Mouse (Mus musculus) induced T-regulatory cell, adult 2 months (primary cell): Measurements from ENCODE around the gene Cfap46.

Experiments
- DNase-seq: peaks from one replicate; pipeline ENCODE4 v3.0.0-alpha.2; 2012; ENCODE audit warnings: low read depth

Gene Cfap46

DNA sequence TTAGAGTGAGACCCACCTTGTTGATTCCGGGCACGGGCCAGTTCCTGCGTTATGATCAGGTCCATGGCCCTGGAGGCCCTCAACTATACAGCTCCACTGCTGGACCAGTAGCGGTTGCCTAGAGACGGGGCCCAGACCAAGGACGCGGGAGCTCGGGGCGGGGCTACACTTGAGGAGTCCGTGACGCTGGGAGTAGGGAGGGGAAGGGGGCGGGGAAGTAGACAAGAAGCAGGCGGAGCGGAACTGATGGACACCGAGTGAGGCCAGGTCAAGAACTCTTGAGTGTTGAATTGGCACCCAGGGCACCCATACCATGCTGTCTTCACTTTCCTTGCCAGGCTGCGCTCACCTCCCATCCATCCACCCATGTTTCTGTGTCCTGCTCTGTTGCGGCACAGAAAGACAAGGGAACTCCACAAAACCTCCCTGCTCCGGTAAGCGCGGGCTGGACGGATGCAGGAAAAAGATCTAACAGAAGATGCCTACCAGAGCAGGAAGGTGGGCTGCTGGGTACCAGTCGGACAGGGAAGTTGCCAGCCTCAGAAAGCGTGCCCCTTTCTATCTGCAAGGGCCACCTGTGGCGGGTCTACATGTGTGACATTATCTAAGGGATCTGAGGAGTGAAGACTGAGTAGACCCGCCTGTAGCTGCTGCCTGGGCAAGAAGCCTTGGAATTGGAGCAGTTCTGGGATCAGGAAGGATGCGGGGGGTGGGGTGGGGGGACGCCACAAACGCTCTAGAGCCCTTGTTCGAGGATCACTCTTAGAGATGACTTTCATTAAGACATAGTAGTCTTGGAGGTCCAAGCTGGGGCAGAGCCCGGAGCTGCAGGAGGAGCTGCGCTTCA lies at the start of gene Cfap46:
Gene Cfap46, minus strand, starts transcription at position 112 of the 847 bp plus-strand sequence.
- DNase-seq, result peak; percentile 86

DNA sequence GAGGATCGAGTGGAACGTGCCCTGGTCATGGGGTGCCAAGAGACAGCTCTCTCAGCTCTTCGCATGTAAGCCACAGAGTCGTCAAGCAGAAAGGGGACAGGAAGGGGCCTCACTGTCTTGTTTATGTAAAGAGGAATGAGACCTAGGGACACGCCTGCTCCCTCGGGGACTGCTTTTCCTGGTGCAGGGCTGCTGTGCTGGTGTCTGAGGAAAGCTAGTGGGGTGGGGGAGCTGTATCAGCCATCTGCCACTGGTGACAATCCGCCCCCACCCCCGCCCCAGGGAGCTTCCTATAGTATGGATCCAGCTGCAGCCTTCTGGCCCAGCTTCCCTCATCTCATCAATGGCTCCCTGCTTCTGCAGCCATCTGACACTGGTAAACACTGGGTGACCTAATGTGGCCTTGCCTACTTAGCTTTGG lies 47.7 kb upstream of the Cfap46 start:
- DNase-seq, result no peak

DNA sequence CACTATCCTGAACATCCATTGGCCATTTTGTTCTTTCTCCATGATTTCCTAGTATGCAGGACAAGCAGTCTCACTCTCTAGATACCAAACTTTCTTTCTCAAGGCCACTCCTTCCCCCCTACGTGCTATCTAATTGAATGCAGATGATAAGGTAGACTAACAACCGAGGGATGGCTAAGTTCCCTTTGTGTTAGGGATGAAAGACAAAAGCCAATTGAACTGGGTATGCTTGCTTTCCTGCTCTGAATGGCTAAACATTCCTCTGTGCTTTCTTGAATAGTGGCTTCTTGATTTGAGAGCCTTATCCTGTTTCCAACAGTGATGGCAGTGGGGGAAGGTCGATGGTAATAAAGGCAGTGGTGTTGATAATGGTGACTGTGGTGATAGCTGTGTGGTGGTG lies 43.5 kb upstream of the Cfap46 start:
- DNase-seq, result no peak

DNA sequence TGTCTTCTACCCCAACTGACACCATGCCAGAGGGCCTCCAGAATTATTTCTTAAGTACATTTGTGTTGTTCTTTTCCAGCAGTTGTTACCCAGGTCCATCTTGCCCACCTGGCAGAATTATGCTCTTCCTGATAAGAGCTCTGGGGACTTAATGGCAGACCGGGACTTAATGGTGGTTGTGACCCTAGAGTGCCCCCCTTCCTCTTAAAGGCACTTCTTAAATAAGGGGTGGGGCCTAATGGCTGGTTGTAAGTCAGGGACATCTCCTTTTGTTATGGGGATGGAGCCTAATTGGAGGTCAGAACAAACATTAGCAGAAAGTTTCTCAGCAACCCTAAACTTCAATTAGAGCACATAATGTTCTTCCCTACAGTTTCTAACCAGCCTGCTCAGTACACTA lies 42.0 kb upstream of the Cfap46 start:
- DNase-seq, result no peak

DNA sequence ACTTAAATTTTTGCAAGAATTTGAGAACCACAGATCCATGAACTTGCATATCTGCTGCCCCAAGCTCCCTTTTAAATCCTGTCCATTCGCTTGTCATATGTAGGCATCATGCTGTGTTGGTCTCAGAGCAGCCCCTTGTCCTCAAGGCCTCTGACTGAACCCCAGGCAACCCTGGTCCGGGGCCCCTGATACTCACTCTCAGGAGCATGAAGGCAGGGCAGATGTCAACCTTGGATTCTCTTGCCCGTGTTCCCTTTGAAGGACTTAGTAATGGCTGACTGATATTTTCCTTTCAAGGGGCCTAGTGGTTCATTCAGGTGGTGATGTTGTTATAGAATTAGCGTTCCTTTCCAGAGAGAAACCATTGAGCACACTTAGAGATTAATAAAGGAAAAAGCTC lies 40.4 kb upstream of the Cfap46 start:
- no peak for DNase-seq

DNA sequence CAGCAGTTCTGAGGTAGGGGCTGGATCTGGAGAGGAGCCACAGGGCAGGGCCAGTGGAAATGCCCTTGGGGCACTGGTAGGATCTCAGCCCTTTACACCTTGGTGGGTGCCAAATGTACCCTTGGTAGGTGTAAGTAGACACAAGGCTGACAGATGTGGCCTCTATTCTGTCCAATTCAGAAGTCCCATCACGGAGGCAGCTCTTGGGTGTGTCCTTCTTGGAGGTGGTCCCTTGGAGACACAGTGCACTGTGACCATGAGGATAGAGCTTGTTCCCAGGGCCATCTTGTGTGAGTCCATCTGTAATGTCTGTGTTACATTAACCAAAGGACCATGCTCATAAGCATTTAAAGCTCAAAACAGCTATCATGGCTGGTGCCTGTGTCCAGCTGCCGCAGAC lies 37.6 kb upstream of the Cfap46 start:
- DNase-seq, result no peak

DNA sequence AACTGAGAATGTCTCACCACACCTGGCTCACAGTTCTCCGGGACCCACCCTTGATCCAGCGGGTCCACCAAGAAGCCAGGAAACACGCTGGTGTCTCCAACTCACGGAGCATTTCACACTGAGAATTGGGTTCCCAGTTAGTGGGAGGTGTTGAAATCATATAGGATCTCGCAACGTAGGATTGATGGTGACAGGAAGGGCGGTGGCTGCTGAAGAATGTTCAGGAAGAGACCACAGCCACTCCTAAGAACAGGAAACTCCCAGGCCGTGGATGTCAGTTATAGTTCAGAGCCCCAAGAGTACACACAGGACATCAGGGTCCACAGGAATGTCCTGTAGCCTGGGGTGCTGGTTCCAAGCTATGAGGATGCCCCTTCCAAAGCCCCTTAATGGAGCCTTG lies 34.2 kb upstream of the Cfap46 start:
- no peak for DNase-seq

DNA sequence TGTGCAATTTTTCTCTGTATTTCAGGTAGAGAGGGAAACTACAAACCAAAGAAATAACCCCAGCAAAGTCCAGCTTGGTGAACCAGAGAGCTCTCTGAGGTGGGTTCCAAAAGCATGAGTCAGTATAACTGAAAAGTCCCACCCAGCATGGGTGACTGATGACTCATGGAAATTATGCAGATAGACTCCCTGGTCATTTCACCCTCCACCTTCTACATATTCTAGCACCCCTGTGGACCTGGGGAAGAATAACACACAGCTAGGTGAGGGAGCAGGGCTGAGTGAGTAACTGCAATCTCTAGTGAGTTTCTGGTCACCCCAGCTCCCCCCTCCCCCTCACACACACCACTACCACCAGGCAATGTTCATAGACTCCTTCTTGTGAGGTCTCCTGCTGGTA lies 28.2 kb upstream of the Cfap46 start:
- no peak for DNase-seq

DNA sequence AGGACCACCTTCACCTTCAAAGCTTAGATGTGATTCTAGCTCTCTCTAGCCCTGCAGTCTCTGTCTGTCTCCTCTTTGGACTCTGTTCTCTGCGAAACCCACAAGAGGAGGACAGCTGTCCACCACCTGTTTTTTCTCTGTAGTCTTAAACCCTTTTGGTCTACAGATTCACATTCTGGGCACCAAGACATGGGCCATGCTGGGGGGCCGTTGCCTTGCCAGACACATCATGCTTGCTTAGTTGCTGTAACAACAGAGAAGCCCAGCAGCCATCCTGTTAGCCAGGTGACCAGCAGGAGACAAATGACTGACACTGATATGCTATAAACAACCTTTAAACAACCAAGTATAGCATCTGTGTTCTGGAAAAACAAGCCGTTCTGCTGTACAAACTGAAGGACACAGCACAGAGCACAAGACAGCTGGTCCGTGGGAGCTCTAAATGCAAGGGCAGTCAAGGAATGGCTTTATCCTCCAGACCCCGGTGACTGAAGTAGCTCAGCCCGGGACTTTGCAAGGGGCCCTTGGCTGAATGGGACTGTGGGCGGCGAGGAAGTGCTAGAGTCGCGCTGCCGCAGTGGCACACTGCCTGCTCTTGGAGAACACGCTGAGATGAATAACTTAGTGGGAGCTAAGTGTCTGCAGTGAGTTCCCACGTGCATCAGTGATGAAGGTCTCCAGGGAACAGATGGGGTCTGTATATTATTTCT lies 22.9 kb upstream of the Cfap46 start:
- no peak for DNase-seq

DNA sequence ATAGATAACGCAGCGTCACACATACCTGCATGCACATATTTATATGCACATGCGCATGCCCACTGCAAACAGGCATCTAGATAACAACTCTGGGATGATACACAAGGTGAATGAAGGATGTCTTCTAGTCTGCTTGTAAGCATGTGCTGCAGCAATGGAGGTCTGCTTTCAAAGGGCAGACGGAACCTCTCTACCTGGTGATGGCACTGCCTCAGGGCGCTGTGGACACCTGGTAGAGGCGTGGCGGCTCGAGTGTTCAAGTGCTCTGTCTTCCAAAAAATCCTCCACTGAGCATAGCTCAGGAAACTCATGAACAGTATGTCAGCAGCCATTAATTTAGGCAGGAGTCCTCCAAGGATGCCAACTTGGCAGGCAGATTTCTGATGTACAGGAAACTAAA lies 22.2 kb upstream of the Cfap46 start:
- no peak for DNase-seq

DNA sequence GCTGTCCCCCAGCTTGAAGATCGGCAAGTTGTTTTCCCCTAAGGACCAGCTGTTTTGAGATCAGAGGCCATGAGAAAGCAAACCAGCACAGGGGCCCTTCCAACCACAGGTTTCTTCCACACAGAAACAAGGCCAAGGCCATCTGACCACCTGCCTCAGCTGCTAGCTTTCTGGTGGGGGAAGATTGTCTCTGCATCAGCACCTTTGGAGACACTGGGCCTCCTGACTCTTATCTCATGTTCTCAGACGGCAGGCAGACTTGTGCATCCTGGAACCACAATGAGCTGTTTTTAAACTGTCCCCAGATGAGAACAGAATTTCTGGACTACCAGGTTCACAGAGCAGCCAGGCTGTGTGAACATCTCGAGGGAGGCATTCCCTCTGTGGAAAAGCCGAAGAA lies 21.5 kb upstream of the Cfap46 start:
- no peak for DNase-seq

DNA sequence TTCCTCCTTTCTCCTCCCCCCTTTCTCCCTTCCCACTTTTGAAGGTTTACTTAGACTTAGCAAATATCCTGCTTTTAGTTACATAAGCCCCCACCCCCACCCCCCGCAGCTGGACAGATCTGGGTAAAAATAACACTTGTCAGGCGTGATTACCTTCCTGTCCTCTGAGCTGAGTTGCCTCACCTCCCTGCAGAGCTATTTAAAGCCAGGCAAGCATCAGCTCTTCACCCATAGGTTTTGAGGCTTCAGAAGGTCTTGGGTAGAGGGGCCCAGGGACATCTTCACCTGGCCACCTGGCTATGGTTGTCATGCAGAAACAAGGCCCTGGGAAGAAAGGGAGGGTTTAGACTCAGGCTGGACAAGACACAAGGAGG lies 20.2 kb upstream of the Cfap46 start:
- DNase-seq, result no peak

DNA sequence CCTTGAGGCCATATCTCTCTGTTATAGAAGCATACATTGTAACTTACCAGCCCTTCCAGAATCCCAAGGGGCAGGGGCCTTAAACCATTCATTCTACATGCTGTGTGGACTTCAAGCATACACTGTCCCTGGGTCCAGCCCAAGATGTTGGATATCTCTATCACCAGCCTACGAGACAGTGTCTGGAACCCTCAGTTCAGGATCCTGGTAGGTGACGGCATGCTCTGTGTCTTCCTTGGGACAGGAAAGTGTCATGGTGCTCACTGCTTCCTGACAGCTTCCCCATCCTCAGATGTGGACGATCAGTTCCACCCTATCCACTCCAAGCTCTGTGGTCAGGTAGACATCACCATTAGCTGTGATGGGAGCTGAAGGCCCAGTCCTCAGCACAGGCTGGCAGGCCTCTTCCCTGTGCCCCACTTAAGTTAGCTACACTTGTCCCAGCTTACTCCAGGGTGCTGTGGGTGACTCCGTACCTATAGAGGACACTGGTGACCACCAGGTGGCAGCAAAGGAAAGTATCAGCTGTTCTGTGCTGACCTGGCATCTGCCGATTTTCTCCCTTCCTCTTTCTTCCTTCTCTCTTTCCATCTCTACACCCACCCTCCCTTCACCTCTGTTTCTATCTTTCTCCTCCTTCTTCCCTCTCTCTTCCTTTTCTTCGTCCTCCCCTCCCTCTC lies 19.7 kb upstream of the Cfap46 start:
- peak; percentile 71 for DNase-seq

DNA sequence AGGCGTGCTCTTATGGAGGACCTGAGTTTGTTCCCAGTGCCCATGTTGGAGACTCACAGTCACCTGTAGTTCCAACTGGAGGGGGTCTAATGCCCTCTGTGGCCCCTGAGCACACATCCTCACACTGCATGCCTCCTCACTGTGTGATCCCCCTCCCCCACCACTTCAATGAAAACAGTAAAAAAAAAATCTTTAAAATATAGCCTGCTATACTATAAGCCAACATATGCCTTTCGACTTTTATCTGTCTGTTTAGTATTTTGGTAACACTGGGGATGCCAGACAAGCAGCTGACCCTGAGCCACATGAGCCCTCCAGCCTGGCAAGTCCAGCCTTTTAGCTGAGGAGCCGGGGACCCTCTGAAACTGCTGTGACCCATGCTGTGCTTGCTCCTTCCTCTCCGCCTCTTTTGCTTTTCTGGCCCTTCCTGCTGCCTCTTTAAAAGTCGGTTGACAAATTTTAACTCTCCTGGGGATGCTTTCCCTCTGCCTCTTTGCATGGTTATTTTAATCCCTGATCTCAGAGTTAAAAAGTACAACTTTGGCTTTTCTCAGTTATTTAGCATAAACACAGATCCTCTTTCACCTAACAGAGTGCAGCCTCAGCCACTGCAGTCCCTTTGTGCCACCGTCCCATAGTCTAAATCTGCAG lies 18.2 kb upstream of the Cfap46 start:
- DNase-seq, result no peak

DNA sequence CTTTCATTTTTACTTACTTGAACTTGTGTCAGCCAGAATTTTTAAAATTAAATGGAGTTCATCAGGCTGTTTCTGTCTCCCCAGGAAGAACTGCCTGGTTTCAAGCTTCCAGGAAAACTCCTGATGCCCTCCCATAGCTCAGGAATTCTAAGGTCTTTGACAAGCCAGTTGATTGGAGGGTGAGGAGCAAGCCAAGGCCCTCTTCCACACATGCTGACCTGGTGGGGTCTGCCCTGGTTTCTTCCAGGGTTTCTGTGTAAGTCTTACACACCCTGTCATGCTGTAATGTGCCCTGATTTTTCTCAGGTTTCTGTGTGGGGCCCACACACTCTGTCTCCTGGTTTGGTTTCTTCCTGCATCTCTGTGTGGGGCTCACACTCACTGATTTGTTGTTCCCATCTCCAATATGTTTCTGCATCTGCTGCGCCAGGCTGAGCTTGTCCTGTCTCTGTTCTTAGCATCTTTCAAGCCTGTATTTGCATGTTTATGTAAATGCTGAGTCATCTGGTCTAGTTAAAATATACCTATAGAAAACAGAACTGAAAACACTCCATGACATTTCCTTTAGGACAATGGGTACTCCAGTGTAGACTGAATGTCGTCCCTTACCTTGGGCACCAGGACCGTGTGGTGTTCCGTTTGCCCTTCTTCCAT lies 9.2 kb upstream of the Cfap46 start:
- no peak for DNase-seq

DNA sequence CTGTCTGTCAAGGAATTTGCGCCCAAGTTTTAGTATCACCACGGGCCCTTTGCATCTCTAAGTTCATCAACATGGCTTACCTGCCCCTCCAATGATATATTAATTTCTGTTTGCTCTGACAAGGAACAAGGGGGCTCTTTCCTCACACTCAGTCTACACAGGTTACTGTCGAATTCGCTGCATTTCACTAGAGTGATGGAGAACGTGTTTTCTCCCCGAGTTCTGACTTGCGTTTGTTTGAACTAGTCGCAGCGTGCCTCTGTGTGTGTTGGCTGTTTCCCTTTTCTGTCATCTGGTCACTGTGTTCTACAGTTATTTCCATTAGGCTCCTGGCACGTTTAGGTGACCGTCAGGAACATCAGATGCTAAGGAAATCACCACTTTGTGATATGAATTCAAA lies 8.6 kb upstream of the Cfap46 start:
- DNase-seq, result no peak

DNA sequence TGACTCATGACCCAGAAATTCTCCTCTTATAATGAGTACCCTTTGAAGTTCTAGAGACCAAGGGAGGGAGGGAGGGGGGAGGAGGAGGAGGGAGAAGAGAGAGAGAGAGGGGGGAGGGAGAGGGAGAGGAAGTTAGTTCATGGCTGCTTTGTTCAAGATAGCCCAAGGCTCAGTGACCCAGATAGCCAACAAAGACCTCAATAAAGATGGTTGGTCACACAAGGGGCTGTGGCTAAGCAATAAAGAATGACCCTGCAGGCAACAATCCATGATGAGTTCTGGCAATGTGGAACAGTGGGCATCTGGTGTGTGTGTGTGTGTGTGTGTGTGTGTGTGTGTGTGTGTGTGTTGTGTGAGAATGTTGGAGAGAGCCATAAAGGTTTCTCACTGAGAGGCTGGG lies 1.7 kb upstream of the Cfap46 start:
- DNase-seq, result no peak

DNA sequence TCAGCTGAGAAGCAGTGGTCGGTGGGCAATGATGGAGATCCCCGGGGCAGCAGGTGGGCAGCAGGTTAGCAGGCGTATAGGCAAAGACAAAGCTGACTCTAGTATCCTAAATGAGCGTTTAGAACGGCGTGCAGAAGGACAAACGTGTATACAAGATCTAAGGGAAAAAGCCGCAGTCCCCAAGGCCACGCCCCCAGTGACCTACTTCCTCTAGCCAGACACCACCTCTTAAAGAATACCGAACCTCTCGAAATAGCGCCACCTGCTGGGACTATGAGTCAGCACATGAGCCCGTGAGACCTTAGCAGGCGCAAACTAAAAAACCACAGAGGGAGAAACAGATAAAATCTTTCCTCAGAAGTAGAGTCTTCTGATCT lies 924 bp upstream of the Cfap46 start:
- DNase-seq, result peak; percentile 97

DNA sequence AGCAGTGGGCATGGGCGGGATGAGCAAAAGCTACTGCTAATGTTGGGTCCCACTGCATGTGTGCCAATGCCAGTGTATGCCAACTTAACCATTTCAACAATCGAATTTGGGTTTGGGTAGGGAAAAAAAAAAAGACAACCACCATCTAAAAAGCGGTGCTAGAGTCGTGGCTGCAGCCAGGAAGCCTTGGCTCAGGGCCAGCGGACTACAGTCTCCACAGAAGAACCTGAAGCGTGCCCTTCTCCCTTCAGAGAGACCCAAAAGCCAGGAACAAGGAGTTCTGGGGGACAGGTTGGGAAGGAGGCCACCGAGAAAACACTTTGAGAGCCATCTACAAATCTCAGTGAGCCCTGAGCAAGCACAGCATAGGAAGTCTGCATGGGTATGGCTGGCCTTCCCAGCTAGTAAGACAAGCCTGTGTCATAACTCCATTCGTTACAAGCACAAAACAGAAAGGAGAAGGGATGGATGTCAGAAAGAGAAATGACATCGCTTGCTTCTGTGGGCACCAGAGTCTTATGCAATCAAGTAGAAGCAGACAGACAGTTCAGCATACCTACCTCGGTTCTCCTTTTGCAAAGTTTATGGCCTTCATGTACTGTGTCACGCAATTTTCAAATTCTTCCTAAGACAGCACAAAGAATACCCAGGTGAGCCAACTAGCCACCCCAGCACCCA lies 1.6 kb downstream of the Cfap46 start:
- DNase-seq, result no peak

DNA sequence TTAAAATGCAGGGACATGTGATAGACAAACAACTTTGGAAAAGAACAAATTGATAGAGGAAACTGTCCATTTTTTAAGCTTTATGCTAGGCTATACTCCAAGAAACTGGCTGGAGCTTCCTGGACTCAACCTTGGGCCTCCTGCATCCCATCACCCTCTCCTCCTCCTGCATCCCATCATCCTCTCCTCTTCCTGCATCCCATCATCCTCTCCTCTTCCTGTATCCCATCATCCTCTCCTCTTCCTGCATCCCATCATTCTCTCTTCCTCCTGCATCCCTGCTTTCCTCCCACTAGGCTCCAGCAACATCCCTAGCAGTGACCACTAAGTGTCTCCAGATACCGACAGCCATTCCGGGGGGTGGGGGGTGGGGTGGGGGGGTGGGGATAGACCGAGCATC lies 7.2 kb downstream of the Cfap46 start:
- no peak for DNase-seq

DNA sequence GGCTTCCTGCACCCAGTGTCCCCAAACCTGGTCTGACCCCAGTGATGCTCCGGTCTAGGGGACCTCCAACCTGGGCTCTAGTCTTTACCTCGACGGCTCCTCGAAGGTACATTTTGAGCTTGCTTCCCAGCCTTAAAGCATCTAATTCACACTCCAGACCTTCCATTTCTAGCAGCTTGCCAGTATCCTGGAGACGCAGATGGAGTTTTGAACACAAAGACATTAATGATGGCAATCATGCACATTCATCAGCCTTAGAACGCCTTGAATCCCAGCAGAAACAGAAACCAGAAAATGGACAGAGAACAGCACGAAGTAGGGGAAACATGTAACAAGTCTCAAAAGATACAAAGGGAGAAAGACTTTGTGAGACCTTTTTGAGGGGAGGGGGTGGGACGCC lies 16.7 kb downstream of the Cfap46 start:
- DNase-seq, result no peak

DNA sequence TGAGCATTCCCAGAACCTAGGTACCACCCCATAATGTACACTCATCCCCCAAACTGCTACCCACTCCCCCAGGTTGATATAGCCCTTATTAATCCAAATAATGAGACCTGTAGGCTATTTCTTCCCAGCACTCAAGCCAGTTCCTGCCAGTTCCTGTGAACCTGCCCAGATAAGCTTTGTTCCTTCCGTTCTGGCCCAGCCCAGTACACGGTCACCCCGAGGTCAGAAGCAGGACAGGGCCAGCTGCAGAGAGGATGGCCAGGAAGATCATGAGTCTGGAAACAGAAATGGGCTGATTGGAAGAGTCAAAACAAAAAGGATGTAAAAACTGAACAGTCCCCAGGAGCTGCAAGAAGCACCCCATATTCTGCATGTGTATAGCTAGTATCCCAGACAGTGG lies 20.3 kb downstream of the Cfap46 start:
- DNase-seq, result no peak
